8 mouse cellular contexts compared by ENCODE assay signal in the genomic region with DNA sequence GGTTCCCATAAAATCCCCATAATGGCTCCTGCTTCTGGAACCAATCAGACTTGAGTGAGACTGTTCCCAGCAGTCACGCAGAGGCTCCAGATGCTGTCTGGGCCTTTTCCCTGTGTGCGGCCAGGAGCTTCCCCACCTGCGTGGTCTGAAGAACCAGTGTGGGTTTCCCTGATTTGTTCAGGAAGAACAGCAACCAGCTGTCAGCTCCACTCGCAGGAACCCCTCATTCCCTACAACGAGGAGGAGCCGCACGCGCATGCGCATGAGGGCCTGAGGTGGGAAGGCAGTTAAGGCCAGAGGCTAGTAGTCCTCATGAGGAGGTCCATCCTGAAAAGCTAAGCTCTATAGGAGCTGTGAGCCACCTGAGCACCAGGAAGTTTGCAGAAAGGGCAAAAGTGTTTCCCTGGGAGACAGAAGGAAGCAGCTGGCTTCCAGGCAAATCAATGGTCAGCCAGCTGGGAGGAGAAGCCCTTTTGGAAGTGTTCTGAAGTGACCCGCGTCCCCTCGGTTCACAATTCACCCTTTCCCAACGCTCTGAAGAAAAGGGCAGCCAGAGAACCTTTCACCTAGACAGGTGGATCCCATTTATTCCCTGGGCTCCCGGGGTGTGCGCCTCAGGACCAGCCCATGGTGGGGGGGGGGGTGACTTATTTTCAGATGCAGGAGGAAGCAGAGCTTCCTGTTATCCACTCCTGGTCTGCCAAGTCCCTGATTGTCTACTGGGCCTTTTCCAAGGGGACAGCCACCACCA. TPM values are rescaled to one million over a fixed set of nuclear protein-coding genes. Genes with fewer than 3 reads are reported as not detected.
DNase-seq lines count a peak whose midpoint lies in the region.

No protein-coding gene starts in this region.

- intact Hi-C loops in heart, postnatal 25 days (cut with DNase I), result no loop called here
- intact Hi-C loops in gastrocnemius, postnatal 14 days (cut with DNase I; ENCODE audit: low total_unique reads), result no loop called here

- peak; percentile 50 to 70 for DNase-seq in heart, adult 18-20 months
- no peak for DNase-seq in heart, postnatal 25 days (ENCODE audit: low spot score)
- DNase-seq in ZHBTc4 (ENCODE audit: low read depth, low spot score), result peak; percentile 43
- DNase-seq in gastrocnemius, postnatal 14 days, result peak; percentile 69
- peak; percentile 62 to 72 for DNase-seq in kidney, postnatal 4 days
- no peak for DNase-seq in thymus, postnatal 4 days
- no peak for DNase-seq in right cerebral cortex, adult 2 months (ENCODE audit: low spot score in 2 of 2)
- DNase-seq in cerebellum, adult 8-10 months, result no peak

RNA-seq across cellular contexts. Expression of a gene that starts 23.0 kb away (rescaled TPM):
- total RNA-seq in heart, adult 18-20 months (2021), result 10 to 100 TPM; 12.1 to 16.3 TPM
- 10 to 100 TPM; 12.4 to 13.9 TPM for total RNA-seq in heart, postnatal 25 days (2021)
- total RNA-seq in gastrocnemius, postnatal 14 days (2021), result 10 to 100 TPM in 1 of 2 experiments, 1 to 10 TPM in 1; 10.0 to 10.3 TPM

RNA-seq across cellular contexts. Expression of a gene that starts 44.0 kb away (rescaled TPM):
- total RNA-seq in heart, adult 18-20 months (2021), result 10 to 100 TPM; 36.7 to 51.5 TPM
- total RNA-seq in heart, postnatal 25 days (2021), result 10 to 100 TPM; 56.1 to 63.6 TPM
- total RNA-seq in gastrocnemius, postnatal 14 days (2021), result 10 to 100 TPM; 27.6 to 28.6 TPM

Comparison
In these comparisons a context has a peak if more than half of its experiments do, and no peak if none do; other contexts are left out.
1. DNase-seq: peak in heart, adult 18-20 months (2 of 2), ZHBTc4 (single experiment), gastrocnemius, postnatal 14 days (single experiment) and kidney, postnatal 4 days (2 of 2); none in heart, postnatal 25 days (single experiment), thymus, postnatal 4 days (single experiment), right cerebral cortex, adult 2 months (0 of 2) and cerebellum, adult 8-10 months (single experiment).